In genomic region chr1:89752659-89753058, GRCm38 (mm10) we compare ENCODE assay signal across 11 mouse cellular contexts.
DNase-seq lines count a peak whose midpoint lies in the region; ATAC-seq and TF ChIP-seq lines count a peak whose summit lies in the region.
"Had no signal": no experiment of that assay in that cellular context is flagged by ENCODE, and none has a peak within 500 bp of the region (broad histone marks: within the 10 kb centered on the region; RNA-seq: fewer than 3 reads in every experiment).

No protein-coding gene starts in this region.

- no peak overlapping the region for H3K4me3 ChIP-seq in heart, adult 2 months
- H3K4me3 ChIP-seq in liver, embryonic 14.5 days (ENCODE audit: insufficient read depth in 1 of 2, low read depth in 2 of 2, low read length in 2 of 2) = no peak overlapping the region
- no peak overlapping the region for H3K4me3 ChIP-seq in liver, embryonic 11.5 days (ENCODE audit: low read depth, low read length)
- H3K4me3 ChIP-seq: hindbrain, embryonic 10.5 days; megakaryocyte, embryonic 14.5 days had no signal

- no peaks in the 10 kb centered on the region for H3K79me2 ChIP-seq in heart, adult 2 months (replicated peaks; ENCODE audit: control insufficient read depth, insufficient read depth, low read length)

- no peaks in the 10 kb centered on the region for H3K36me3 ChIP-seq in heart, adult 2 months (ENCODE audit: control insufficient read depth, insufficient read depth, low read length)
- H3K36me3 ChIP-seq in liver, embryonic 14.5 days (replicated peaks; ENCODE audit: control insufficient read depth, insufficient read depth, low read depth) = no peaks in the 10 kb centered on the region
- H3K36me3 ChIP-seq in liver, embryonic 11.5 days (ENCODE audit: control insufficient read depth, insufficient read depth, low read length) = no peaks in the 10 kb centered on the region

- H3K27ac ChIP-seq in heart, adult 2 months = no peak overlapping the region
- H3K27ac ChIP-seq in liver, embryonic 14.5 days = no peak overlapping the region
- H3K27ac ChIP-seq in liver, embryonic 11.5 days (ENCODE audit: low read depth, low read length) = no peak overlapping the region
- H3K27ac ChIP-seq: hindbrain, embryonic 10.5 days had no signal

- H3K27me3 ChIP-seq in heart, adult 2 months (ENCODE audit: control insufficient read depth, insufficient read depth, low read length) = no peaks in the 10 kb centered on the region
- H3K27me3 ChIP-seq in liver, embryonic 14.5 days (ENCODE audit: control insufficient read depth, insufficient read depth, low read length) = no peaks in the 10 kb centered on the region
- H3K27me3 ChIP-seq in liver, embryonic 11.5 days (replicated peaks; ENCODE audit: control insufficient read depth, insufficient read depth, low read length) = no peaks in the 10 kb centered on the region

- no peaks in the 10 kb centered on the region for H3K9me3 ChIP-seq in liver, embryonic 14.5 days (ENCODE audit: control insufficient read depth, low read length)
- H3K9me3 ChIP-seq in liver, embryonic 11.5 days (ENCODE audit: control insufficient read depth, low read length) = no peaks in the 10 kb centered on the region
- H3K9me3 ChIP-seq: hindbrain, embryonic 10.5 days had no signal

- TF ChIP-seq POLR2A in heart, adult 2 months (IDR thresholded peaks at IDR 0.05; ENCODE audit: insufficient read depth, low read depth, low read length) = no peak

- intact Hi-C loops in heart, adult 2 months (cut with DNase I) = loop anchor here (5.0 kb wide), 1 partner anchor 75 kb away; no protein-coding TSS in a partner anchor
- intact Hi-C loops in heart, postnatal 25 days (cut with DNase I) = loop anchor here (5.0 kb wide), 1 partner anchor 100 kb away; no protein-coding TSS in a partner anchor

- no peak for ATAC-seq in liver, embryonic 14.5 days (ENCODE audit: insufficient read depth)
- no peak for ATAC-seq in liver, embryonic 11.5 days (replicated peaks; ENCODE audit: low FRiP score)

- DNase-seq in heart, adult 2 months = no peak
- no peak for DNase-seq in heart, postnatal 25 days (ENCODE audit: low spot score)
- DNase-seq in liver, embryonic 14.5 days (ENCODE audit: low read depth in 3 of 3, low spot score in 3 of 3) = no peak
- DNase-seq in liver, embryonic 11.5 days (ENCODE audit: low spot score) = no peak
- peak; percentile 6 for DNase-seq in thymus, postnatal 25 days
- no peak for DNase-seq in thymus, postnatal 0 days (ENCODE audit: low spot score)
- DNase-seq in frontal cortex, postnatal 36 days (ENCODE audit: low spot score in 2 of 2) = no peak
- DNase-seq in adrenal gland, postnatal 36 days = no peak
- DNase-seq: kidney, adult 18-20 months had no signal

- WGBS in heart, adult 2 months = 96% methylated on average over 3 of the region's 3 CpGs
- WGBS in liver, embryonic 14.5 days (ENCODE audit: insufficient replicate concordance) = 73% methylated on average over 3 of the region's 3 CpGs
- WGBS in liver, embryonic 11.5 days = 88% methylated on average over 3 of the region's 3 CpGs

- no peak overlapping the region for H3K4me2 ChIP-seq in liver, embryonic 14.5 days (ENCODE audit: low read depth)
- no peak overlapping the region for H3K4me2 ChIP-seq in liver, embryonic 11.5 days

- no peak for TF ChIP-seq EP300 in heart, adult 2 months (IDR thresholded peaks at IDR 0.05; ENCODE audit: insufficient read depth, low read depth, low read length)
- no peak for TF ChIP-seq EP300 in liver, embryonic 14.5 days (IDR thresholded peaks at IDR 0.05; ENCODE audit: low read depth)

- peak; percentile 63 for TF ChIP-seq CTCF in heart, adult 2 months (IDR thresholded peaks at IDR 0.05)
- TF ChIP-seq CTCF in liver, embryonic 14.5 days (IDR thresholded peaks at IDR 0.05; ENCODE audit: low read depth) = peak; percentile 47

- H3K9ac ChIP-seq in heart, adult 2 months (ENCODE audit: low read depth, low read length) = no peak overlapping the region
- H3K9ac ChIP-seq in liver, embryonic 14.5 days (replicated peaks) = no peak overlapping the region
- H3K9ac ChIP-seq in liver, embryonic 11.5 days (ENCODE audit: low read depth, low read length) = no peak overlapping the region

- H3K4me1 ChIP-seq in heart, adult 2 months (ENCODE audit: control insufficient read depth, insufficient read depth, low read length) = no peaks in the 10 kb centered on the region
- no peaks in the 10 kb centered on the region for H3K4me1 ChIP-seq in liver, embryonic 14.5 days (replicated peaks; ENCODE audit: control insufficient read depth in 2 of 2, insufficient read depth in 2 of 2, low read length in 1 of 2)
- H3K4me1 ChIP-seq in liver, embryonic 11.5 days (replicated peaks; ENCODE audit: control insufficient read depth, insufficient read depth, low read length) = peaks cover 8% of the 10 kb centered on the region
- H3K4me1 ChIP-seq: megakaryocyte, embryonic 14.5 days had no signal
